Mouse (Mus musculus): ENCODE measurements around the gene Bmt2.

GRCm38 (mm10) chr6:13617110-13617509 is 60.7 kb downstream of the Bmt2 start:
- TF ChIP-seq CTCF (IDR thresholded peaks at IDR 0.05; ENCODE audit: low read depth, low read length) = no peak
- no peak for TF ChIP-seq POLR2AphosphoS5 (IDR thresholded peaks at IDR 0.05; ENCODE audit: insufficient replicate concordance, low read depth, low read length)
- no peak for TF ChIP-seq GATA1 (IDR thresholded peaks at IDR 0.05; ENCODE audit: borderline replicate concordance, low read length)
